Mouse (Mus musculus) CH12.LX (cell line): Measurements from ENCODE around the gene Angptl8. TPM values are rescaled to one million over a fixed set of nuclear protein-coding genes. Genes with fewer than 3 reads are reported as not detected.

Experiments
- DNase-seq: peaks from one replicate; pipeline ENCODE4 v3.0.0-alpha.2; 2013; ENCODE audit errors: extremely low read depth
- H3K27ac ChIP-seq: 2 replicates; pipeline ENCODE4 v1.5.1; 2012; ENCODE audit warnings: low read depth, mild to moderate bottlenecking, control low read depth, moderate library complexity; ENCODE audit not compliant: insufficient read depth
- H3K27me3 ChIP-seq: replicated peaks from 2 replicates; pipeline ENCODE3; 2012; ENCODE audit warnings: inconsistent platforms
- H3K36me3 ChIP-seq, 2 experiments: replicated peaks in 1 of 2; 2 replicates each; pipeline versions ENCODE3 to v1.6.1; 2012; ENCODE audit warnings: inconsistent platforms in 1 of 2, low read length in 1 of 2, mild to moderate bottlenecking in 1 of 2, mixed read lengths in 1 of 2, moderate library complexity in 1 of 2; ENCODE audit not compliant: control insufficient read depth in 1 of 2, insufficient read depth in 1 of 2
- H3K4me1 ChIP-seq, 2 experiments: 2 replicates each; pipeline ENCODE4 v1.6.1; 2012; ENCODE audit warnings: inconsistent platforms in 1 of 2, moderate library complexity in 1 of 2; ENCODE audit not compliant: insufficient read depth in 2 of 2, control insufficient read depth in 1 of 2
- H3K4me2 ChIP-seq: 2 replicates; pipeline ENCODE4 v1.6.1; 2012; ENCODE audit warnings: low read depth, mild to moderate bottlenecking, control low read depth; ENCODE audit not compliant: poor library complexity, insufficient read depth, severe bottlenecking
- H3K4me3 ChIP-seq, 3 experiments: fragments of 150-350 bp in 1 of 3; sonication (generic) in 1 of 3; replicated peaks in 1 of 3; 2 replicates each; pipeline versions ENCODE3 to v1.5.1; 2011 to 2012; ENCODE audit warnings: low read depth in 2 of 3, low read length in 2 of 3, mild to moderate bottlenecking in 2 of 3, moderate library complexity in 2 of 3, control low read depth in 1 of 3, improper control_type of control experiment in 1 of 3, inconsistent platforms in 1 of 3, mixed read lengths in 1 of 3; ENCODE audit not compliant: poor library complexity in 1 of 3
- H3K79me2 ChIP-seq: replicated peaks from 2 replicates; pipeline ENCODE4 v1.6.1; 2012; ENCODE audit warnings: mild to moderate bottlenecking, moderate library complexity; ENCODE audit not compliant: control insufficient read depth, poor library complexity, insufficient read depth, severe bottlenecking; ENCODE audit errors: extremely low read depth
- H3K9ac ChIP-seq: 2 replicates; pipeline ENCODE4 v1.6.1; 2012; ENCODE audit warnings: low read depth, mild to moderate bottlenecking, control low read depth, moderate library complexity; ENCODE audit not compliant: insufficient read depth
- H3K9me3 ChIP-seq: replicated peaks from 2 replicates; pipeline ENCODE3; 2012; ENCODE audit warnings: low read length, inconsistent platforms, mixed read lengths
- BHLHE40 ChIP-seq: IDR thresholded peaks from 2 replicates; pipeline ENCODE4 v1.6.1; 2011; ENCODE audit warnings: mild to moderate bottlenecking, low read depth, low read length, improper control_type of control experiment
- CHD1 ChIP-seq: IDR thresholded peaks from 2 replicates; pipeline ENCODE4 v1.6.1; 2012; ENCODE audit warnings: low read depth, low read length, improper control_type of control experiment, inconsistent platforms
- CHD2 ChIP-seq: IDR thresholded peaks from 2 replicates; pipeline ENCODE4 v1.6.1; 2011; ENCODE audit warnings: low read length, improper control_type of control experiment
- CTCF ChIP-seq, 2 experiments: IDR thresholded peaks in 1 of 2; conservative IDR thresholded peaks in 1 of 2; 2 replicates each; pipeline ENCODE4 v1.5.1; 2011 to 2012; ENCODE audit warnings: low read depth in 2 of 2, low read length in 2 of 2, improper control_type of control experiment in 1 of 2, inconsistent platforms in 1 of 2, mild to moderate bottlenecking in 1 of 2, moderate library complexity in 1 of 2
- EP300 ChIP-seq: IDR thresholded peaks from 2 replicates; pipeline ENCODE4 v1.6.1; 2011; ENCODE audit warnings: low read length, improper control_type of control experiment
- HCFC1 ChIP-seq: IDR thresholded peaks from 2 replicates; pipeline ENCODE4 v1.6.1; 2012; ENCODE audit warnings: low read depth, mild to moderate bottlenecking, inconsistent platforms, low read length, improper control_type of control experiment
- JUND ChIP-seq: conservative IDR thresholded peaks from 2 replicates; pipeline ENCODE4 v1.6.1; 2011; ENCODE audit warnings: low read depth, low read length, improper control_type of control experiment
- KAT2A ChIP-seq: IDR thresholded peaks from 2 replicates; pipeline ENCODE4 v1.6.1; 2012; ENCODE audit warnings: low read length, improper control_type of control experiment, inconsistent platforms; ENCODE audit not compliant: insufficient replicate concordance
- MAX ChIP-seq: IDR thresholded peaks from 2 replicates; pipeline ENCODE4 v1.6.1; 2011; ENCODE audit warnings: low read length, improper control_type of control experiment
- MAZ ChIP-seq: IDR thresholded peaks from 2 replicates; pipeline ENCODE4 v1.6.1; 2012; ENCODE audit warnings: low read depth, mild to moderate bottlenecking, inconsistent platforms, low read length, improper control_type of control experiment, moderate library complexity
- MYC ChIP-seq: IDR thresholded peaks from 2 replicates; pipeline ENCODE4 v1.6.1; 2011; ENCODE audit warnings: low read depth, mild to moderate bottlenecking, improper control_type of control experiment, low read length
- NELFE ChIP-seq: IDR thresholded peaks from 2 replicates; pipeline ENCODE4 v1.6.1; 2011; ENCODE audit warnings: low read depth, low read length, improper control_type of control experiment
- PAX5 ChIP-seq: IDR thresholded peaks from 2 replicates; pipeline ENCODE4 v1.6.1; 2012; ENCODE audit warnings: low read length, inconsistent platforms, mixed read lengths
- POLR2AphosphoS2 ChIP-seq: IDR thresholded peaks from 2 replicates; pipeline ENCODE4 v1.6.1; 2011; ENCODE audit warnings: low read depth, low read length, improper control_type of control experiment
- RAD21 ChIP-seq: IDR thresholded peaks from 2 replicates; pipeline ENCODE4 v1.6.1; 2011; ENCODE audit warnings: low read depth, mild to moderate bottlenecking, low read length, improper control_type of control experiment, moderate library complexity
- RCOR1 ChIP-seq: conservative IDR thresholded peaks from 2 replicates; pipeline ENCODE4 v1.6.1; 2012; ENCODE audit warnings: low read depth, mild to moderate bottlenecking, inconsistent platforms, low read length, improper control_type of control experiment
- SIN3A ChIP-seq: IDR thresholded peaks from 2 replicates; pipeline ENCODE4 v1.6.1; 2012; ENCODE audit warnings: low read length, improper control_type of control experiment, inconsistent platforms
- SMC3 ChIP-seq: IDR thresholded peaks from 2 replicates; pipeline ENCODE4 v1.6.1; 2011; ENCODE audit warnings: low read depth, low read length, improper control_type of control experiment
- TBP ChIP-seq: conservative IDR thresholded peaks from 2 replicates; pipeline ENCODE4 v1.6.1; 2011; ENCODE audit warnings: low read depth, low read length, improper control_type of control experiment
- TCF12 ChIP-seq: IDR thresholded peaks from 2 replicates; pipeline ENCODE4 v1.6.1; 2014; ENCODE audit warnings: low read depth, mild to moderate bottlenecking, inconsistent platforms, low read length, improper control_type of control experiment
- UBTF ChIP-seq: IDR thresholded peaks from 2 replicates; pipeline ENCODE4 v1.6.1; 2012; ENCODE audit warnings: low read depth, mild to moderate bottlenecking, inconsistent platforms, low read length, improper control_type of control experiment, moderate library complexity
- USF1 ChIP-seq: IDR thresholded peaks from 2 replicates; pipeline ENCODE4 v1.6.1; 2014; ENCODE audit warnings: low read depth, mild to moderate bottlenecking, inconsistent platforms, low read length, improper control_type of control experiment
- ZC3H11A ChIP-seq: IDR thresholded peaks from 2 replicates; pipeline ENCODE4 v1.6.1; 2012; ENCODE audit warnings: low read depth, mild to moderate bottlenecking, inconsistent platforms, low read length, improper control_type of control experiment
- ZKSCAN1 ChIP-seq: IDR thresholded peaks from 2 replicates; pipeline ENCODE4 v1.6.1; 2012; ENCODE audit warnings: low read depth, inconsistent platforms, low read length, improper control_type of control experiment, borderline replicate concordance
- ZMIZ1 ChIP-seq: IDR thresholded peaks from 2 replicates; pipeline ENCODE4 v1.6.1; 2012; ENCODE audit warnings: low read depth, mild to moderate bottlenecking, inconsistent platforms, low read length, improper control_type of control experiment
- ZNF384 ChIP-seq: IDR thresholded peaks from 2 replicates; pipeline ENCODE4 v1.6.1; 2012; ENCODE audit warnings: low read depth, low read length, improper control_type of control experiment, inconsistent platforms
- dilution Hi-C: fragments of 300-500 bp; cut with MboI; formaldehyde crosslinking; loops from 2 replicates; pipeline ENCODE4 v1.14.3; 2020; ENCODE audit warnings: low sequenced_read_pairs; ENCODE audit not compliant: extremely low pct_unique_long_range_greater_than_20kb, extremely low pct_ligation_motif_present
- in situ Hi-C: fragments of 300-500 bp; cut with MboI; formaldehyde crosslinking; loops from 3 replicates; pipeline ENCODE4 v1.14.3; 2019; ENCODE audit warnings: low sequenced_read_pairs, low pct_ligation_motif_present, low pct_unique_long_range_greater_than_20kb, mixed read lengths
- polyA plus RNA-seq: library from polyadenylated mRNA; unstranded; fragments of >175 nt; gene quantifications from 2 replicates; pipeline ENCODE4 v1.2.1, GENCODE M21; 2012; ENCODE audit warnings: low read depth; ENCODE audit not compliant: insufficient read length
- total RNA-seq, 2 experiments: library from RNA; depleted of rRNA; stranded (reverse); fragments of 300-350 nt in 1 of 2; fragments of >200 nt in 1 of 2; gene quantifications; 2 replicates each; pipeline ENCODE4 v1.2.3; 2012 to 2014

The Angptl8 gene
- total and polyA plus RNA-seq, 3 experiments, result not detected

DNA sequence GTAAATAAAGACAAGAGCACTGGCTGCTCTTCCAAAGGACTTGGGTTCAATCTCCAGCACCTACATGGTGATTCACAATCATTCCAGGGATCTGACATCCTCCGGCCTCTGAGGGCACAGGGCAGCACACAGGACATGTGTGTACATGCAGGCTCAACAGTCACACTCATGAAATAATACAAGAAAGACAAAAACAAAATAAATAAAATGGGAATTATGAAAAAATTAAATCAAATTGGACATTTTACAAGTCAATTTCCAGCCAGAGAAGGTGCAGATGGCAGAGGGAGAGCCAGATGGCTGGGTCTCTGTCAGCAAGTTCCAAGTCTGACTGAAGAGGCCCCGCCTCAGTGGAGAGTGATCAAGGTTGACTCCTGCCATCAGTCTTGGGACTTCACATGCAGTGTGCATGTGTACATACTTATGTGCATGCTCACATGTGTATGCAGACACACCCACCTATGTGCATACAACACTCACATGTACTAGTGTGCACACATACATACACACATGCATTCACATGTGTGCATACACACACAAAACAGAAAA is 16.1 kb upstream of the Angptl8 start:
- TF ChIP-seq MAX, result no peak
- TF ChIP-seq TCF12, result no peak
- TF ChIP-seq HCFC1, result no peak
- no peak for TF ChIP-seq PAX5
- TF ChIP-seq NELFE, result no peak
- TF ChIP-seq KAT2A, result no peak
- TF ChIP-seq CHD1, result no peak
- TF ChIP-seq POLR2AphosphoS2, result no peak
- TF ChIP-seq JUND, result no peak
- no peak for TF ChIP-seq RCOR1
- TF ChIP-seq SMC3, result no peak
- no peak for TF ChIP-seq ZKSCAN1
- TF ChIP-seq CHD2, result no peak
- TF ChIP-seq MAZ, result no peak
- TF ChIP-seq MYC, result no peak
- no peak for TF ChIP-seq RAD21
- H3K27ac ChIP-seq, result no peak overlapping the region
- H3K4me3 ChIP-seq, result no peak overlapping the region
- no peaks in the 10 kb centered on the region for H3K9me3 ChIP-seq
- in situ Hi-C loops (no loop called here), dilution Hi-C loops (no loop called here)
- H3K4me1 ChIP-seq, result peaks cover 3 to 6% of the 10 kb centered on the region in 2 experiments; a peak in 1 of 4 replicates
- H3K27me3 ChIP-seq, result no peaks in the 10 kb centered on the region
- H3K9ac ChIP-seq, result no peak overlapping the region
- H3K4me2 ChIP-seq, result no peak overlapping the region
- H3K79me2 ChIP-seq, result no peaks in the 10 kb centered on the region
- DNase-seq, result no peak
- H3K36me3 ChIP-seq, result peaks cover 2 to 17% of the 10 kb centered on the region in 2 experiments

DNA sequence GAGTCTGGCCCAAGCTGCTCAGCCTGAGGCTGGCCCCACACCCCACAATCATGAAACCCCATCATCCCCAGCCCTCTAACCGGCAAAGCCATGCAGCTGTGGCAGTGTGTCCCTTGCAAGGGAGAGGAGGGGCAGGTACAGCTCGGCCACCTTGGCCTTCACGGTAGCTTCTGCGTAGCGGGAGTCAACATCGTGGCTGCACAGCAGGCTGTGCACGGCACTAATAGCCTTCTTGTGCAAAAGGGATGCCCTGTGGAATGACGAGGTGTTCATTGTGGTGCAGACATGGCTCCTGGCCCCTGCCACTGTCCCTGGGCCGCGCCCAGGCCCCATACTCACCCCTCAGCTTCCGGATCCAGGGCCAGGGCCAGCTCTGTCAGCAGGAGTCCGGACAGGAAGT is 15.1 kb upstream of the Angptl8 start:
- TF ChIP-seq PAX5 (no peak), TCF12 (no peak), BHLHE40 (no peak), JUND (no peak), EP300 (no peak), CTCF (conservative IDR thresholded peaks at IDR 0.05 in 1 of 2, IDR thresholded peaks at IDR 0.05 in 1 of 2; ENCODE audit: low read depth in 2 of 2, low read length in 2 of 2) (no peak), ZC3H11A (no peak), KAT2A (no peak), POLR2AphosphoS2 (no peak), RCOR1 (no peak), ZNF384 (no peak), TBP (no peak), USF1 (no peak), UBTF (no peak), SIN3A (no peak), ZMIZ1 (no peak), SMC3 (no peak), CHD1 (no peak)
- TF ChIP-seq, all 38 proteins: peak for 0
- no peak for DNase-seq
- Histone ChIP-seq H3K4me1 (peaks cover 3 to 6% of the 10 kb centered on the region in 2 experiments; a peak in 1 of 4 replicates), H3K27me3 (no peaks in the 10 kb centered on the region), H3K4me2 (no peak overlapping the region), H3K79me2 (no peaks in the 10 kb centered on the region), H3K27ac (no peak overlapping the region), H3K4me3 (no peak overlapping the region), H3K9me3 (no peaks in the 10 kb centered on the region), H3K36me3 (peaks cover 0 to 12% of the 10 kb centered on the region in 2 experiments), H3K9ac (no peak overlapping the region)
- in situ Hi-C loops, result no loop called here
- dilution Hi-C loops, result no loop called here
